Mouse (Mus musculus): ENCODE measurements around the gene Ifit3b.
A peak's percentile ranks its signal among the peaks of the same experiment; 100 is the strongest.
"Not testable (repeated sequence)": the region's sequence is repeated elsewhere in the genome, so short reads cannot be mapped to it uniquely, and the experiment has no call there.

Gene Ifit3b

DNA sequence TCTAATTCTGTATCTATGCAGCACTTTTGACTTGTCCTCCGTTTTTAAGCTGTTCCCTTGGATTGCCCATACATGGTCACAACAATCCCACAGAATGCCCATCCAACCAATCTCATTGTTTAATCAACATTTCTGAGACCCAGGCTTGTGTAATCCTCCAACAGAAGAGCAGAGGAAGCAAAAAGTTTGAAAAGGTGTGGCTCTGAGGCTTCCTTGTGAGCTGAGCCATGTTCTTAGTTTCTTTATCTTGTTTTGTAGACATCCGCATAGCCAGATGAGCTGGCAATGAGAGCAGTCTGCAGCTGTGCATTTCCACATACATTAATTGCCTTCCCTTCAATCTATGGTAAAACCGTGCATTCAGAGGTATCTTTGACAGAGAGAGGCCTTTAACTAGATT lies 2.3 kb upstream of the Ifit3b start:
- DNase-seq (ENCODE audit: low spot score in 2 of 2), result no peak

DNA sequence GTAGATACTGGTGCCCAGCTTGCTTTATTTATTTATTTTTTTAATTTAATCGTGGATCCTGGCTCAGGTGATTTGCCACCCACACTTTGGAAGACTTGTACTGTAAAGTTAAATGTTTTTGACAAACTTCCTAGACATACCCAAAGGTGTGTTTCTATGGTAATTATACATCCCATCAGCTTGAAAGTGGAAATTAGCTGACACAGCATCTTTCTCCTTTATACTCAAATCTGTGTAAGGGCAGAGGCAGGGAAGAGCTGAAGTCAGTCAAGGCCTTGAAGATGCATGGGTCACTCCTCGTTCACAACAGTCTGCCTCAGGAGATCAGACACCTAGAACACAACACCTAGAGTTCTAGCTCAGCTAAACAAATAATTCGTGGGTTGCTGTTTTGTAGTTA lies 2.3 kb downstream of the Ifit3b start:
- not testable (repeated sequence) for DNase-seq (ENCODE audit: low spot score in 2 of 2)

DNA sequence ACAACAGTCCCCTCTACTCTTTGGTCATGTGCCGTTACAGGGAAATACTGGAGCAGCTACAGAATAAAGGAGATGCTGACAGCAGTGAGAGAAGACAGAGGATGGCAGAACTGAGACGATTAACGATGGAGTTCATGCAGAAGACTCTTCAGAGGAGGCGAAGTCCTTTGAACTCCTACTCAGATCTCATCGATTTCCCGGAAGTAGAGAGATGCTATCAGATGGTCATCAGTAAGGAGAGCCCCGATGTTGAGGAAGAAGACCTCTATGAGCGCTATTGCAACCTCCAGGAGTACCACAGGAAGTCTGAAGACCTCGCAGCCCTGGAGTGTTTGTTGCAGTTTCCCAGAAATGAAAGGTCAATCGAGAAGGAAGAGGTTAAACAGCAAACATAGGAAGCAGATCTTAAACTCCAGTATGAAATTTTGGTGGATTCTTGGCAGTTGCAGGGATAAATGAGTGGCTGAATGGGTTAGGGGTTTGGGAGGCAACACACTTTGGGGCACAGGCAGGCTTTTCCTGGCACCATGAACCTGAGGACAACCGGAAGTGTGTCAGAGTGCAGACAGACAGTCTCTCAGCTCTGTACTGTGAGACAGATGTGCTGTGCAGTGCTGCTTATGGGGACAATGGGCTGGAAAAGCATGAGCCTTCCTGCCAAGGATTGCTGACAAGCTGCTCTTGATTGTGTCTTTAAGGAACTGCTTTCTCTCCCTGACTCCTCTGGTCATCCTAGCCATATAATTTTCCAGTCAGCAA lies 4.7 kb downstream of the Ifit3b start:
- DNase-seq (ENCODE audit: low spot score in 2 of 2), result not testable (repeated sequence)

DNA sequence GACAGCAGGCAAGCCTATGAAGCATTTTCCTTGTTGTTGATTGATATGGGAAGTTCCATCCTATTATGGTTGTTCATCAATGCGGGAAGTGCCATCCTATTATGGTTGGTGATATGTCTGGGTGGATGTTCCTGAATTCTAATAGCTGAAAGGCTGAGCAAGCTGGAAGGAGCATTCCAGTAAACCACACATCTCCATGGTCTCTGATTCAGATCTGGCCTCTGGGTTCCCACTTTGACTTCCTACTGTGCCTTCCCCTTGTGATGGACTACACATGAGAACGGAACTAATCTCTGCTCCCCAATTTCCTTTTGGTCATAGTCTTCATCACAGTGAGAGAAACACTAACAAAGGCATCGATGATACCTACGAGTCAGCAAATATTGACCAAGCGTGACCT lies 13.1 kb downstream of the Ifit3b start:
- DNase-seq (ENCODE audit: low spot score in 2 of 2), result no peak

- no peak for DNase-seq (ENCODE audit: low spot score in 2 of 2)
Observed at GRCm38 (mm10) chr19:34623781-34624180, 16.0 kb downstream of the Ifit3b start.

- DNase-seq (ENCODE audit: low spot score in 2 of 2), result no peak
Observed at GRCm38 (mm10) chr19:34624663-34625062, 16.9 kb downstream of the Ifit3b start.

GRCm38 (mm10) chr19:34627496-34627895 lies 19.7 kb downstream of the Ifit3b start:
- DNase-seq (ENCODE audit: low spot score in 2 of 2), result no peak

DNA sequence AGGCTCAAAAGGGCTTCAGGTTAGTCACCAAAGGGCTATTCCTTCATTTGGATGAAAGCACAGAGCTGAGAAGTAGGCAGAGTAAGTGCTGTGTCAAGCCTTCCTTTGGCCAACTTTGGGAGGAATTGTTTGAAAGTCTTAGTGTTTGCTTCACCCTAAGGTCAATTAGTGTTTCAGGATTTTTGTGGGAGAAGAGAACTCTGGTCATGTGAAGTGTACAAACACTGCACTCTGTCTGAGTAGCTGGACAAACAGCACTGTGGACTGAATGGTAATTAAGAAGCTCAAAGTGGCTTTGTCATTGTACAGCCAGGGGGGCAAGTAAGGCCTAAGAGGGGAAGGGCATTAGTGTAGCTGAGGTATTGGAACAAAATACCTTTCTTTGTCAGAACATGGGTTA lies 23.7 kb downstream of the Ifit3b start:
- DNase-seq (ENCODE audit: low spot score in 2 of 2), result no peak

DNA sequence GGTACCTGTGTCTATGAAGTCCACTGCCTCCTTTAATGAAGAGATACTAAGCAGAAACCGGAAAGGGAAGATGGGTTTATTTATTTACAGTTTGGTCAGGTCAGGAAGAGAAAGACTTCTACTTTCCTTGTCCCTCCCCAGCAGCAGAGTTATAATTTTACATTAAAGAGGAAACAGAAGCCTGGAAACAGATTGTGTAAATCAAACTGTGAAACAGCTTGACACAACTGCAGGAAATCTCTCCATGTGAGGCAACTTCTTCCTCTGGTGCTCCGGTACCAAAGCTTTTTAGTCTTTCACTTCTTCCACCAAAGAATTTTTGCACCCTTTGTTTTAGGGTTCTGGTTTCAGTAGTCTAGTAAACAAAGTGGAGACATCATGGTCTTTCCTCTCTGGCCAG lies 25.7 kb downstream of the Ifit3b start:
- no peak for DNase-seq (ENCODE audit: low spot score in 2 of 2)

GRCm38 (mm10) chr19:34636933-34637557 lies 29.3 kb downstream of the Ifit3b start:
- peak in 1 of 2 experiments; percentile 47 for DNase-seq (ENCODE audit: low spot score in 2 of 2)

- DNase-seq (ENCODE audit: low spot score in 2 of 2), result no peak
Observed at GRCm38 (mm10) chr19:34640623-34641022, 32.9 kb downstream of the Ifit3b start, which contains the start of the genes Ifit1bl2 and Ifit1. Gene Ifit1bl2 (minus strand): TSS chr19:34640743. Gene Ifit1 (plus strand): TSS chr19:34640871.

- no peak for DNase-seq (ENCODE audit: low spot score in 2 of 2)
Observed at GRCm38 (mm10) chr19:34642616-34643015, 34.8 kb downstream of the Ifit3b start.

GRCm38 (mm10) chr19:34647630-34648029 lies 39.9 kb downstream of the Ifit3b start:
- DNase-seq (ENCODE audit: low spot score in 2 of 2), result not testable (repeated sequence)

DNA sequence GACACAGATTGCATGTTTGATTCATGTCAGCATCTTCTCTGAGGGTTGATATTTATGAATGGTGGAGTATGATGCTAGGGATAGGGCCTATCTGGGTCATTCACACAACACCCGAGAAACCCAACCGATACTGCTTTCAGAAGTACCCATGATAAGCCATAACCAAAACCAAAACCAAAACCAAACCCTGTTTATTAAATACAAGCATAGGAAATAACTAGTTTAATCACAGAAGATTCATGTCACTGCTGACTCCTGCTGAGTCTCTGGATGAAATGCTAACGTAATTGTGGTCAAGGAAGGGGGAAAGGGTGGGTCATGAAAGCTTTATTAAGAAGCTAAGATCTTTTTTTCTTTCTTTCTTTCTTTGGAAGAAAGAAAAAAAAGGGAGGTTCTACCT lies 42.5 kb downstream of the Ifit3b start:
- DNase-seq (ENCODE audit: low spot score in 2 of 2), result no peak

DNA sequence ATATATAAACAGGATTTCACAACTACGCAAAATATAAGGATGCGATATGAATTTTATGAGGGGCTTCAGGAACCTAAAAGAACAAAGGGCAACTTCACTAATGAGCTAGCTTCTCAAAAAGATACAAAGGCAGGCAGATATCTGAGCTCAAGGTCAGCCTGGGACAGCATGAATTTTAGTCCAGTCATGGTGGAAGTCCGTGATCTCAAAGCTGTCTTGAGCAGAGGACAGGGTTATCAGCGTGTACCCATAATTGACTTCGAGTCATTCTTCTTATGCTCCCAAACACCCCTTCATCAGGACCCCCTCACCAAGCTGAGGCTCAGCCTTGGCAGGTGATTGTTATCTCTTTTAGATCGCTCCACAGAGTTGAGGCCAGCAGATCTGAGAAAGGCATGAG lies 43.2 kb downstream of the Ifit3b start:
- DNase-seq (ENCODE audit: low spot score in 2 of 2), result no peak

DNA sequence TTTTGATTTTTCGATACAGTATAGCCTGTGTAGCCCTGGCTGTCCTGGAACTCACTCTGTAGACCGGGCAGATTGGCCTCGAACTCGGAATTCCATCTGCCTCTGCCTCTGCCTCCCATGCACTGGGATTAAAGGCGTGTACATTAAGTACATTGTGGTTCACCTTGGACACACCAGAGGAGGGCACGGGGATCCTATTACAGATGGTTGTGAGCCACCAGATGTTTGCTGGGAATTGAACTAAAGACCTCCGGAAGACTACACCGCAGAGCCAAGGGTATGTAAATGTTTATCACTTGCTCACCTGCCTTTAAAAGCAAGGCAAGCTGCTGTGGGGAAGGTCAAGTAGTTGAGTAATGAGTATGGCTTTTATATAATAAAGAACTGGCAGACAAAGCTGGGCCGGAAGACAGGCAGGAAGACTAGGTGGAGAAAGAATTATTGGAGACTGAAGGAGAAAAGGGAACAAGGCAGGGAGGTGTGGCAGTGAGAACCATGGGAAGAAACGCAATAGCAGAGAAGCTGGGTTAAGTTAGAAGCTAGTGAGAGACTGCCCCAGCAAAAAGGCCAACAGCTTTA lies 47.5 kb downstream of the Ifit3b start:
- no peak for DNase-seq (ENCODE audit: low spot score in 2 of 2)

- DNase-seq (ENCODE audit: low spot score in 2 of 2), result no peak
Observed at GRCm38 (mm10) chr19:34656511-34657298, 48.9 kb downstream of the Ifit3b start.

DNA sequence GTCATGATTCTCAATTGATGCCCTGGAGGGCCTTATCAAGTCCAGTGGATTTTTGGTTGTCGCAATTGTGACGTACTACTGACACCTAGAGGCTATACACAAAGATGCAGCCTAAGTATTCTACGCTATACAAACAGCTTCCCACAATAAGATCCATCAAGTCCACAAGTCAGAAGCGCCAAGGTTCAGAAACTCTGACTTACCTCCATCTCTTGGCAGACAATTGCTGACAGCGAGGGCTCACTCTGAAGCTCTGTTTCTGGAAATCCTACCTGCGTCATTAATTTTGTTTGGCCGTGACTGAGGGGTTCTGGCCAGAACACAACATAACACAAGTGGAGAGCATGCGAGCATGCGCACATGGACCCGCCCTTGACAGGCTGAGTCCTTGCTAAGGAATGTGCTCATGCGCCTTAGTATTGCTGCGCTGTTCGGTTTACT lies 54.3 kb downstream of the Ifit3b start:
- peak; percentile 9 to 30 for DNase-seq (ENCODE audit: low spot score in 2 of 2)

- no peak for DNase-seq (ENCODE audit: low spot score in 2 of 2)
Observed at GRCm38 (mm10) chr19:34662740-34663139, 55.0 kb downstream of the Ifit3b start.

Measured in frontal cortex, postnatal 10 days (tissue).